Mouse (Mus musculus): ENCODE measurements around the gene Foxp1. TPM values are rescaled to one million over a fixed set of nuclear protein-coding genes. Genes with fewer than 3 reads are reported as not detected.

The Foxp1 gene
- total RNA-seq, 1 experiment from 2014 or later: 110 TPM

- ATAC-seq (replicated peaks in 1 of 2; ENCODE audit: insufficient read depth in 1 of 2, low FRiP score in 2 of 2, low TSS enrichment in 1 of 2, low read depth in 1 of 2, poor library complexity in 2 of 2, severe bottlenecking in 2 of 2): 0 out of 4 replicates have a peak, but pooled peaks of 1 of the 2 experiments have one; percentile 33
Measured at GRCm38 (mm10) chr6:99431941-99432340, 90.6 kb downstream of the Foxp1 start.

GRCm38 (mm10) chr6:99430560-99430959 is 92.0 kb downstream of the Foxp1 start:
- no peak for ATAC-seq (replicated peaks in 1 of 2; ENCODE audit: insufficient read depth in 1 of 2, low FRiP score in 2 of 2, low TSS enrichment in 1 of 2, low read depth in 1 of 2, poor library complexity in 2 of 2, severe bottlenecking in 2 of 2)

- ATAC-seq (replicated peaks in 1 of 2; ENCODE audit: insufficient read depth in 1 of 2, low FRiP score in 2 of 2, low TSS enrichment in 1 of 2, low read depth in 1 of 2, poor library complexity in 2 of 2, severe bottlenecking in 2 of 2): no peak
Measured at GRCm38 (mm10) chr6:99429378-99430131, 93.0 kb downstream of the Foxp1 start.

GRCm38 (mm10) chr6:99428961-99429360 is 93.6 kb downstream of the Foxp1 start:
- no peak for ATAC-seq (replicated peaks in 1 of 2; ENCODE audit: insufficient read depth in 1 of 2, low FRiP score in 2 of 2, low TSS enrichment in 1 of 2, low read depth in 1 of 2, poor library complexity in 2 of 2, severe bottlenecking in 2 of 2)

GRCm38 (mm10) chr6:99427301-99427700 is 95.2 kb downstream of the Foxp1 start:
- no peak for ATAC-seq (replicated peaks in 1 of 2; ENCODE audit: insufficient read depth in 1 of 2, low FRiP score in 2 of 2, low TSS enrichment in 1 of 2, low read depth in 1 of 2, poor library complexity in 2 of 2, severe bottlenecking in 2 of 2)

- ATAC-seq (replicated peaks in 1 of 2; ENCODE audit: insufficient read depth in 1 of 2, low FRiP score in 2 of 2, low TSS enrichment in 1 of 2, low read depth in 1 of 2, poor library complexity in 2 of 2, severe bottlenecking in 2 of 2): no peak
Measured at GRCm38 (mm10) chr6:99425044-99425443, 97.5 kb downstream of the Foxp1 start.

GRCm38 (mm10) chr6:99420666-99421065 is 101.9 kb downstream of the Foxp1 start:
- no peak for ATAC-seq (replicated peaks in 1 of 2; ENCODE audit: insufficient read depth in 1 of 2, low FRiP score in 2 of 2, low TSS enrichment in 1 of 2, low read depth in 1 of 2, poor library complexity in 2 of 2, severe bottlenecking in 2 of 2)

- peak in 1 of 2 experiments; percentile 32; a peak in 1 of 4 replicates for ATAC-seq (replicated peaks in 1 of 2; ENCODE audit: insufficient read depth in 1 of 2, low FRiP score in 2 of 2, low TSS enrichment in 1 of 2, low read depth in 1 of 2, poor library complexity in 2 of 2, severe bottlenecking in 2 of 2)
Measured at GRCm38 (mm10) chr6:99412598-99412997, 109.9 kb downstream of the Foxp1 start.

- ATAC-seq (replicated peaks in 1 of 2; ENCODE audit: insufficient read depth in 1 of 2, low FRiP score in 2 of 2, low TSS enrichment in 1 of 2, low read depth in 1 of 2, poor library complexity in 2 of 2, severe bottlenecking in 2 of 2): no peak
Measured at GRCm38 (mm10) chr6:99409602-99410001, 112.9 kb downstream of the Foxp1 start.

GRCm38 (mm10) chr6:99408880-99409279 is 113.6 kb downstream of the Foxp1 start:
- no peak for ATAC-seq (replicated peaks in 1 of 2; ENCODE audit: insufficient read depth in 1 of 2, low FRiP score in 2 of 2, low TSS enrichment in 1 of 2, low read depth in 1 of 2, poor library complexity in 2 of 2, severe bottlenecking in 2 of 2)

- ATAC-seq (replicated peaks in 1 of 2; ENCODE audit: insufficient read depth in 1 of 2, low FRiP score in 2 of 2, low TSS enrichment in 1 of 2, low read depth in 1 of 2, poor library complexity in 2 of 2, severe bottlenecking in 2 of 2): no peak
Measured at GRCm38 (mm10) chr6:99403755-99404390, 118.6 kb downstream of the Foxp1 start.

- 0 out of 4 replicates have a peak, but pooled peaks of 1 of the 2 experiments have one; percentile 34 for ATAC-seq (replicated peaks in 1 of 2; ENCODE audit: insufficient read depth in 1 of 2, low FRiP score in 2 of 2, low TSS enrichment in 1 of 2, low read depth in 1 of 2, poor library complexity in 2 of 2, severe bottlenecking in 2 of 2)
Measured at GRCm38 (mm10) chr6:99402941-99403340, 119.6 kb downstream of the Foxp1 start.

- ATAC-seq (replicated peaks in 1 of 2; ENCODE audit: insufficient read depth in 1 of 2, low FRiP score in 2 of 2, low TSS enrichment in 1 of 2, low read depth in 1 of 2, poor library complexity in 2 of 2, severe bottlenecking in 2 of 2): 0 out of 4 replicates have a peak, but pooled peaks have one; percentile 29 to 42
Measured at GRCm38 (mm10) chr6:99402370-99402769, 120.2 kb downstream of the Foxp1 start.

- no peak for ATAC-seq (replicated peaks in 1 of 2; ENCODE audit: insufficient read depth in 1 of 2, low FRiP score in 2 of 2, low TSS enrichment in 1 of 2, low read depth in 1 of 2, poor library complexity in 2 of 2, severe bottlenecking in 2 of 2)
Measured at GRCm38 (mm10) chr6:99401801-99402200, 120.7 kb downstream of the Foxp1 start.

GRCm38 (mm10) chr6:99401211-99401610 is 121.3 kb downstream of the Foxp1 start:
- ATAC-seq (replicated peaks in 1 of 2; ENCODE audit: insufficient read depth in 1 of 2, low FRiP score in 2 of 2, low TSS enrichment in 1 of 2, low read depth in 1 of 2, poor library complexity in 2 of 2, severe bottlenecking in 2 of 2): peak in 1 of 2 experiments; percentile 26; a peak in 1 of 4 replicates

- ATAC-seq (replicated peaks in 1 of 2; ENCODE audit: insufficient read depth in 1 of 2, low FRiP score in 2 of 2, low TSS enrichment in 1 of 2, low read depth in 1 of 2, poor library complexity in 2 of 2, severe bottlenecking in 2 of 2): no peak
Measured at GRCm38 (mm10) chr6:99395745-99396144, 126.8 kb downstream of the Foxp1 start.

GRCm38 (mm10) chr6:99394801-99395200 is 127.7 kb downstream of the Foxp1 start:
- ATAC-seq (replicated peaks in 1 of 2; ENCODE audit: insufficient read depth in 1 of 2, low FRiP score in 2 of 2, low TSS enrichment in 1 of 2, low read depth in 1 of 2, poor library complexity in 2 of 2, severe bottlenecking in 2 of 2): no peak

- ATAC-seq (replicated peaks in 1 of 2; ENCODE audit: insufficient read depth in 1 of 2, low FRiP score in 2 of 2, low TSS enrichment in 1 of 2, low read depth in 1 of 2, poor library complexity in 2 of 2, severe bottlenecking in 2 of 2): no peak
Measured at GRCm38 (mm10) chr6:99392484-99392883, 130.0 kb downstream of the Foxp1 start.

Measured in hematopoietic stem cell, adult 5-6 weeks (primary cell).